Mouse (Mus musculus) midbrain, embryonic 14.5 days (tissue): ENCODE data around the gene Zxdb. TPM values are rescaled to one million over a fixed set of nuclear protein-coding genes. Genes with fewer than 3 reads are reported as not detected.

ENCODE experiments used
- ATAC-seq: fragments of 200-750 bp; cut with Nextera tagmentation; 2 replicates; pipeline ENCODE4 v1.8.0; 2017; ENCODE audit warnings: moderate number of reproducible peaks, moderate library complexity; ENCODE audit not compliant: low FRiP score, low TSS enrichment
- DNase-seq: peaks from one replicate; pipeline ENCODE4 v3.0.0-alpha.2; 2015
- H3K27ac ChIP-seq: fragments of 300-500 bp; sonication (generic); replicated peaks from 2 replicates; pipeline ENCODE4 v1.5.1; 2014; ENCODE audit warnings: mild to moderate bottlenecking, low read depth, low read length, moderate library complexity
- H3K27me3 ChIP-seq: fragments of 300-500 bp; sonication (generic); 2 replicates; pipeline ENCODE4 v1.6.1; 2014; ENCODE audit warnings: low read length, control low read depth, mixed read lengths; ENCODE audit not compliant: control insufficient read depth, insufficient read depth
- H3K36me3 ChIP-seq: fragments of 300-500 bp; sonication (generic); 2 replicates; pipeline ENCODE4 v1.6.1; 2014; ENCODE audit warnings: low read length, control low read depth; ENCODE audit not compliant: control insufficient read depth, insufficient read depth
- H3K4me1 ChIP-seq: fragments of 300-500 bp; sonication (generic); 2 replicates; pipeline ENCODE4 v1.6.1; 2014; ENCODE audit warnings: mild to moderate bottlenecking, antibody characterized with exemption, low read length, control low read depth; ENCODE audit not compliant: control insufficient read depth, insufficient read depth
- H3K4me2 ChIP-seq: fragments of 300-500 bp; sonication (generic); 2 replicates; pipeline ENCODE4 v1.6.1; 2014; ENCODE audit warnings: mild to moderate bottlenecking, low read length, moderate library complexity
- H3K4me3 ChIP-seq: fragments of 300-500 bp; sonication (generic); replicated peaks from 2 replicates; pipeline ENCODE4 v1.5.1; 2014; ENCODE audit warnings: low read depth, low read length
- H3K9ac ChIP-seq: fragments of 300-500 bp; sonication (generic); replicated peaks from 2 replicates; pipeline ENCODE4 v1.6.1; 2014; ENCODE audit warnings: mild to moderate bottlenecking, low read length, moderate library complexity
- H3K9me3 ChIP-seq: fragments of 300-500 bp; sonication (generic); 2 replicates; pipeline ENCODE4 v1.6.1; 2016; ENCODE audit warnings: low read length, control low read depth, mixed read lengths; ENCODE audit not compliant: control insufficient read depth
- WGBS: fragments of 180-500 bp; shearing (Covaris S2); extraction: QIAGEN DNeasy Blood & Tissue Kit; methylation state at CpG from one replicate; pipeline ENCODE4 v1.1.7; 2014; 5-methylcytosine and 5-hydroxymethylcytosine counted together
- polyA plus RNA-seq: library from polyadenylated mRNA; unstranded; fragments of >200 nt; fragmentation: Nextera tagmentation; extraction: Ambion mirVana; gene quantifications from 2 replicates; pipeline ENCODE4 v1.2.1, GENCODE M21; 2014

Zxdb gene
- polyA plus RNA-seq, 1 experiment from 2014 or later = 3.1 TPM

GRCm38 (mm10) chrX:94753733-94754132 is 29.4 kb downstream of the Zxdb start:
- H3K36me3 ChIP-seq = no peaks in the 10 kb centered on the region
- DNase-seq = no peak
- no peak for ATAC-seq
- H3K4me1 ChIP-seq = no peaks in the 10 kb centered on the region
- H3K27ac ChIP-seq = no peak overlapping the region
- no peak overlapping the region for H3K4me2 ChIP-seq
- H3K9me3 ChIP-seq = no peaks in the 10 kb centered on the region
- WGBS = 93% methylated on average over 5 of the region's 5 CpGs
- no peak overlapping the region for H3K9ac ChIP-seq
- no peak overlapping the region for H3K4me3 ChIP-seq
- H3K27me3 ChIP-seq = no peaks in the 10 kb centered on the region

DNA sequence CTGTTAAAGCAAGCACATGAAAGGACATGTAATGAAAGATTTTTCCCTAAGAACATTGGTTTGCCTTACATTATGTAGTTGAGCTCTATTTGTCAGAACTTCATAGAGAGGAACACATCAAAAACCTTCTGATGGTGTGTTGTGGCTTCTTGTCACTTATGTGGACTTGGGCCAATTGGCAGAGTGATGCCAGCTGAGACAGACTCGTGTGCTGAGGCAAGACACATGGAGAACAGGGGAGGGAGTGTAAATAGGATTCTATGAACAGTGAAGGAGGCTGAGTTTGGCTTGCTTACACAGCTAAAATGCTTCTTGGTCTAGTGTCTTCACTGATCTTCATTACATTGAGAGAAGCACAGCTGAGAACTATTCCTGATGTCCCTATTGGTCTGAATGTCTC is 35.6 kb downstream of the Zxdb start:
- 45% methylated on average over 1 of the region's 1 CpGs for WGBS

GRCm38 (mm10) chrX:94773876-94774275 is 49.5 kb downstream of the Zxdb start:
- H3K4me3 ChIP-seq = no peak overlapping the region
- no peak overlapping the region for H3K4me2 ChIP-seq
- no peaks in the 10 kb centered on the region for H3K9me3 ChIP-seq
- no peak for ATAC-seq
- no peaks in the 10 kb centered on the region for H3K27me3 ChIP-seq
- H3K27ac ChIP-seq = no peak overlapping the region
- H3K9ac ChIP-seq = no peak overlapping the region
- 96% methylated on average over 34 of the region's 34 CpGs for WGBS
- H3K4me1 ChIP-seq = no peaks in the 10 kb centered on the region
- no peaks in the 10 kb centered on the region for H3K36me3 ChIP-seq
- no peak for DNase-seq

More for the DNA sequence above, 35.6 kb downstream of the Zxdb start:
- no peak overlapping the region for H3K4me3 ChIP-seq
- no peaks in the 10 kb centered on the region for H3K4me1 ChIP-seq
- no peak overlapping the region for H3K9ac ChIP-seq
- ATAC-seq = no peak
- H3K4me2 ChIP-seq = no peak overlapping the region
- no peaks in the 10 kb centered on the region for H3K36me3 ChIP-seq
- no peak for DNase-seq
- H3K9me3 ChIP-seq = no peaks in the 10 kb centered on the region
- no peaks in the 10 kb centered on the region for H3K27me3 ChIP-seq
- H3K27ac ChIP-seq = no peak overlapping the region

Other genes starting within 250 kb of the Zxdb start
- 1,056 and 1,237 TPM in 2 replicates for gene Maged1, start 182.4 kb upstream of the Zxdb start, polyA plus RNA-seq
- 19.8 and 24.3 TPM in 2 replicates for gene Gspt2, start 88.5 kb upstream of the Zxdb start, polyA plus RNA-seq